Comparison of ENCODE assay signal across 7 mouse cellular contexts in the genomic region with DNA sequence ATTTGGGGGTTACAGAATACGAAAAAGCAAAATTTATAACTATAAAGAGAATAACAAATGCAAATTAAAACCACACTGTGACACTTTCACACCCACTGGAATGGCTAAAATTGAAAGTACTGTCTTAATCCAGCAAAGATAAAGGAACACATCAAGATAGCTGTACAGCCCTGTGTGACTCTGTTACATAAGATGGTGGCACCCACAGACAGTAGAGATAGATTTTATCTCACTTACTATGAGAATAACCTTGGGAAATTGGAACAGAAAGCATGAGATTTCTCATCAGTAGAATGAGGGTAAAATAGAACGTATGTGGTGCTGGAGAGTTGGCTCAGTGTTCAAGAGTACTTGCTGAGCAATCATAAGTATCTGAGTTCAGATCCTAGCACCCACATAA.
"Had no signal": no experiment of that assay in that cellular context is flagged by ENCODE, and none has a peak within 500 bp of the region (broad histone marks: within the 10 kb centered on the region; RNA-seq: fewer than 3 reads in every experiment).

No protein-coding gene starts in this region.

- DNase-seq: kidney, adult 2 months; kidney, postnatal 25 days; lung, adult 18-20 months; thymus, adult 2 months; thymus, postnatal 25 days had no signal

- ATAC-seq: intestine, embryonic 16.5 days; midbrain, embryonic 16.5 days had no signal
